Mouse (Mus musculus): ENCODE measurements around the gene Vmn1r1. TPM values are rescaled to one million over a fixed set of nuclear protein-coding genes. Genes with fewer than 3 reads are reported as not detected.
A peak's percentile ranks its signal among the peaks of the same experiment; 100 is the strongest.

The Vmn1r1 gene
- polyA plus RNA-seq, 1 experiment from 2014 or later: not detected

- no peaks in the 10 kb centered on the region for H3K36me3 ChIP-seq (ENCODE audit: control insufficient read depth, insufficient read depth, low read length)
- no peak overlapping the region for H3K27ac ChIP-seq (ENCODE audit: low read length)
- no peaks in the 10 kb centered on the region for H3K4me1 ChIP-seq (ENCODE audit: control insufficient read depth, insufficient read depth, low read length)
- H3K9ac ChIP-seq (ENCODE audit: low read depth, low read length): no peak overlapping the region
- H3K27me3 ChIP-seq (ENCODE audit: control insufficient read depth, insufficient read depth, low read depth, low read length): no peaks in the 10 kb centered on the region
- H3K4me2 ChIP-seq (ENCODE audit: low read length): no peak overlapping the region
- no peaks in the 10 kb centered on the region for H3K9me3 ChIP-seq (replicated peaks; ENCODE audit: control insufficient read depth, low read length, poor library complexity, severe bottlenecking)
- 61% methylated on average over 7 of the region's 7 CpGs for WGBS
- no peak overlapping the region for H3K4me3 ChIP-seq (ENCODE audit: low read depth, low read length)
- ATAC-seq: no peak
These were observed 48.5 kb downstream of the Vmn1r1 start for GRCm38 (mm10) chr1:182115651-182116408.

DNA sequence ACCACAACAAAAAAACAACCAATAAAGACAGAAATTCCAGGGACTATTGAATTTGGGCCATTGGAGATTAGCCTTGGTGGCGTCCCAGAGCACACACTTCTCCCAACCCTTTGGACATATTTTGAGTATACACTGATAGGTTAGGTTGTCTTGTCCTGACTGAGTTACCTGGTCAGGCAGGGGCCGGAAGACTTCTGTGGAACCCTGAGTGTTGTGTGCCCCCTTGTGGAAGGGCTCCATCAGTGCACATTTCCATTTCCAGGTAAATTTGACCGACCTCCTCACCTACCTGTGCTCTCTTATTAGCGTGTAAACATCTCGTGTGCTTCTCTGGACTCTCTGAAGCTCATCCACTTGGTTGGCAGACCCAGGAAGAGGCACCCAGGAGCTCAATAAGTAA, 49.1 kb downstream of the Vmn1r1 start:
- 22% methylated on average over 5 of the region's 5 CpGs for WGBS

DNA sequence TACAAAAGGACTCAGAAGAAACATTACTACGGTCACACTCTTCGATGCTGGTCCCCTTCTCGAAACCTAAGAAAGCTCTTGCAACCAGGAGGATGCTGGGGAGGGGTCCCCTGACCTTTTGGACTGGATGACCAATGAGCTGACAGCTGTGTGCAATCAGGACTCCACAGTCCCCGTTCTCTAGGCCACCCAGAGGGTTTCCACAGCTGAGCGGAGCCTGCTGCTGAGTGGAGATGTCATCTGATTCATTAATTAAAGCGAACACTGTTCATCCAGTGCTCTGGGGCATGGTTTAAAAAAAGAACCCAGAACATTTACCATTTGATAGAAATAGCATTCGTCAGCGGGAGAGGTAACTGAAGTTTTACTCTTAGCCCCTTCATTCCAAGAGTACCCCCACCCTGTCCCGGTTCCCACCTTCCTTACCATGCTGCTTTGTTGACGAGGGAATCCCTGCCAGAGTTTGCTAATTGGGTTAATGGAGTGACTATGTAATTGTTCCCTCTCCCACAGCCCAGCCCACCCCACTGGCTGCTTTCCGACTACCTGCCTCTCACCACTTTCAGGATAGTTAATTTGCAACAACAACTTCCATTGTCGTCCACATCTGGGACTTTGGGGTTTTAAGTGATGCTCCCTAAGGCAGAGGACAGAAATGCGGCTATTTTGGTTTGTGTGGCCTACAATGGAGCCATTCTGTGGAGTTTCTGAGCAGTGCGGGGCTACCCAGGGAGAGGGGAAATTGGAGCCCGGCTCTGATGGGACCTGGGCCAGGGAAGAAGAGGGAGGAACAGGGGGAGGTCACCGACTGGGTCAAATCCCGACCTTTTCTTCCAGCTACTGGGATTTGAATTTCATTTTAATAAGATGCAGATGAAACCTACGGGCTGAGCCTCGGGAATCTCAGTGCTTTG, 50.4 kb downstream of the Vmn1r1 start:
- H3K4me1 ChIP-seq (ENCODE audit: control insufficient read depth, insufficient read depth, low read length): no peaks in the 10 kb centered on the region
- no peak for ATAC-seq
- no peaks in the 10 kb centered on the region for H3K36me3 ChIP-seq (ENCODE audit: control insufficient read depth, insufficient read depth, low read length)

More for the DNA sequence above, 49.1 kb downstream of the Vmn1r1 start:
- H3K4me2 ChIP-seq (ENCODE audit: low read length): no peak overlapping the region
- no peak overlapping the region for H3K4me3 ChIP-seq (ENCODE audit: low read depth, low read length)
- H3K9ac ChIP-seq (ENCODE audit: low read depth, low read length): no peak overlapping the region
- H3K27ac ChIP-seq (ENCODE audit: low read length): no peak overlapping the region
- ATAC-seq: no peak
- no peaks in the 10 kb centered on the region for H3K36me3 ChIP-seq (ENCODE audit: control insufficient read depth, insufficient read depth, low read length)
- no peaks in the 10 kb centered on the region for H3K9me3 ChIP-seq (replicated peaks; ENCODE audit: control insufficient read depth, low read length, poor library complexity, severe bottlenecking)
- no peaks in the 10 kb centered on the region for H3K4me1 ChIP-seq (ENCODE audit: control insufficient read depth, insufficient read depth, low read length)
- no peaks in the 10 kb centered on the region for H3K27me3 ChIP-seq (ENCODE audit: control insufficient read depth, insufficient read depth, low read depth, low read length)

DNA sequence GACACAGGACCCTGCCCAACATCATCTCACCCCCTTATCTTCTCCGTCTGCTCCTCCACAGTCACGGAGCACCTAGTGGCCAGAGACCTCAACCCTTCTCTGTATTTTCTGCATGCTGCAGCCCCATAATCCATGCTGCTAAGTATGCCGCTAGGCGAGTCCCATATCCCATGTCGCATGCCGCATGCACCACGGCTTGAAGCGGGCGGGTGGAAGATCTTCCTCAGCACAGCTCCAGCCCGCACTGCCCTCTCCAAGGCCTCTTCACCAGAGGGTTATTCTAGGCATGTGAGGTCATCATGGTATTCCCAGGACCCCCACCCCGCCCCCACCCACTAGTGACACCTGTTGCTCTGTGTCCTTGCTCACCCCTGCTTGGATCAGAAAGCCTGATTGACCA, 51.2 kb downstream of the Vmn1r1 start:
- peak; percentile 56; the same call in 1 of the 2 replicates for ATAC-seq
- Histone ChIP-seq H3K36me3 (ENCODE audit: control insufficient read depth, insufficient read depth, low read length) (no peaks in the 10 kb centered on the region), H3K27ac (ENCODE audit: low read length) (no peak overlapping the region), H3K4me2 (ENCODE audit: low read length) (no peak overlapping the region), H3K4me1 (ENCODE audit: control insufficient read depth, insufficient read depth, low read length) (no peaks in the 10 kb centered on the region), H3K27me3 (ENCODE audit: control insufficient read depth, insufficient read depth, low read depth, low read length) (no peaks in the 10 kb centered on the region), H3K9ac (ENCODE audit: low read depth, low read length) (no peak overlapping the region), H3K4me3 (ENCODE audit: low read depth, low read length) (no peak overlapping the region), H3K9me3 (replicated peaks; ENCODE audit: control insufficient read depth, low read length, poor library complexity, severe bottlenecking) (no peaks in the 10 kb centered on the region)
- WGBS: 89% methylated on average over 11 of the region's 11 CpGs

More for the DNA sequence above, 50.4 kb downstream of the Vmn1r1 start:
- Histone ChIP-seq H3K4me2 (ENCODE audit: low read length) (no peak overlapping the region), H3K4me3 (ENCODE audit: low read depth, low read length) (no peak overlapping the region), H3K27ac (ENCODE audit: low read length) (no peak overlapping the region), H3K9ac (ENCODE audit: low read depth, low read length) (no peak overlapping the region), H3K9me3 (replicated peaks; ENCODE audit: control insufficient read depth, low read length, poor library complexity, severe bottlenecking) (no peaks in the 10 kb centered on the region), H3K27me3 (ENCODE audit: control insufficient read depth, insufficient read depth, low read depth, low read length) (no peaks in the 10 kb centered on the region)
- 31% methylated on average over 19 of the region's 19 CpGs for WGBS

- ATAC-seq: no peak
- WGBS: 93% methylated on average over 15 of the region's 15 CpGs
- no peaks in the 10 kb centered on the region for H3K9me3 ChIP-seq (replicated peaks; ENCODE audit: control insufficient read depth, low read length, poor library complexity, severe bottlenecking)
These were observed 51.9 kb downstream of the Vmn1r1 start for GRCm38 (mm10) chr1:182112385-182112784.

DNA sequence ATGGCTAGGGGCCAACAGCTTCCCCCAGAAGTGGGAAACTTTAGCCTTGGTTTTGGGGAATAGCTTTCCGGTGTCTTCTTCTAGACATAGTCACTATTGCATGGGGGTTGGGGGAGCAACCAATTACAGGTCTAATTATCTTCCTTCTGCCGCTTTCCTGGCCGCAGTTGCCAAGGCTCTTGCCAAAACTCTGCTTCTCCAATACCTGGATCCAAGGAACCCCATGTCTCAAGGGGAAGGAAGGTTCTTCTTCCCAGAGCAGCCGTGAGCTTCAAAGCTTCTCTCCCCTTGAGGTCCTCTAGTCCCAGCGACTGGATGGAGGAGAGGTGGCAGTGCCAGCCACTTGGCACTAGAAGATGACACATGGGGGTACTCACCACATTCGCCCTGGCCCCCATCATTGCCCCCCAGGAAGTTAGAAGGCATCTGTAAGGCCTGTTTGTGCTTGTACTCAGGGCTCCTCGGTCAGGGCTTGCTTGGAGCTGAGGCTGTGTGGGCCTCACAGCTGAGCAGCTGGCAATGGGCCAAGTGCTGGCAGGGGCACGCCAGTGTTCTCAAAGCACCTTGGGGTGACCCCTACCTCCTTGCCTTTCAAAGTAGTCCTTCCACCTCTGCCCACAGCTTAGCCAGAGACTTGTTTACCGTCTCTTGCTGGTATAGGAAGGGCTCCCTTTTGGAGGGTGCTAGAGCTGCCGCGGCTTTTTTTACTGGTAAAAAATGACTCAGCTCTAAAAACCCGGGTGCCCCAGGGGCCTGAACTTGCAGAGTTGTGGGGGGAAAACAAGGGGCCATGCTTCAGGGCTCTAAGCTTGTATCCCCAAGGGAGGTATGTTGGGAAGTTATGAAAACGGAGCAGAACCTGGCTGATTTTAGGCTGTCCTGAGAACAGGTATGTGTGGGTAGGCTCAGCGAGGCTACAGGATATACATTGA, 52.6 kb downstream of the Vmn1r1 start:
- Histone ChIP-seq H3K27me3 (ENCODE audit: control insufficient read depth, insufficient read depth, low read depth, low read length) (no peaks in the 10 kb centered on the region), H3K9ac (ENCODE audit: low read depth, low read length) (no peak overlapping the region), H3K4me3 (ENCODE audit: low read depth, low read length) (no peak overlapping the region), H3K36me3 (ENCODE audit: control insufficient read depth, insufficient read depth, low read length) (no peaks in the 10 kb centered on the region), H3K4me2 (ENCODE audit: low read length) (no peak overlapping the region), H3K9me3 (replicated peaks; ENCODE audit: control insufficient read depth, low read length, poor library complexity, severe bottlenecking) (no peaks in the 10 kb centered on the region), H3K4me1 (ENCODE audit: control insufficient read depth, insufficient read depth, low read length) (no peaks in the 10 kb centered on the region), H3K27ac (ENCODE audit: low read length) (no peak overlapping the region)
- WGBS: 75% methylated on average over 14 of the region's 14 CpGs
- ATAC-seq: no peak

More at GRCm38 (mm10) chr1:182112385-182112784, 51.9 kb downstream of the Vmn1r1 start:
- H3K36me3 ChIP-seq (ENCODE audit: control insufficient read depth, insufficient read depth, low read length): no peaks in the 10 kb centered on the region
- no peak overlapping the region for H3K27ac ChIP-seq (ENCODE audit: low read length)
- no peaks in the 10 kb centered on the region for H3K4me1 ChIP-seq (ENCODE audit: control insufficient read depth, insufficient read depth, low read length)
- H3K4me2 ChIP-seq (ENCODE audit: low read length): no peak overlapping the region
- no peak overlapping the region for H3K4me3 ChIP-seq (ENCODE audit: low read depth, low read length)
- H3K9ac ChIP-seq (ENCODE audit: low read depth, low read length): no peak overlapping the region
- H3K27me3 ChIP-seq (ENCODE audit: control insufficient read depth, insufficient read depth, low read depth, low read length): no peaks in the 10 kb centered on the region

DNA sequence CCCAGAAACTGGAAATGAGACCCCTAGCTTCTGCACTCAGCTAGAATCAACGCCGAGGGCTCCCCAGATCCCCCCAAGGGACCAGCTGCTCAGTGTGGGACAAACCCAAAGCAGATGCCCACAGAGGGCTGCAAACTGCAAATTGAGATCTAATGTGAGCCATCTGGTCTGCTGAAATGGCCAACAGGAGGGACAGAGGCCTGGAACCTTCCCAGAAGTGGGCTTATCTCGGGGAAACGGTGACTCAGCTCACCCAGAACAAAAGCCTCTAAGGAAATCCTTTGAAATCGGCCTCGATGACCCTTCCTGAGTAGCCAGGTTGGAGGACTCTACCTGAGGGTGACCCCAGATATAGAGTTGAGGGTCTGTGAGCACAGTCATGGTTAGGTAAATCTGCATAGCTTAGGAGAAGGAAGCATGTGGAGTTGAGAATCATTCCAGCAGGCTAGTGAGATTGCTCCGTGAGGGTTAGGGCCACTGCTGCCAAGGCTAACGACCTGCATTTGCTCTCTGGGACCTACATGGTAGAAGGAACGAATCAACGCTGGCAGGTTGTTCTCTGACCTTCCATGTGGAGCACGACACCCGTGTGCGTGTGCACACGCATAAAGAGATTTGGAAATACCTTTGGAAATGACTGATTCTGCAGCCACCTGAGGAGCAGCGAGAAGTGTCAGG, 53.4 kb downstream of the Vmn1r1 start:
- WGBS: 76% methylated on average over 15 of the region's 15 CpGs
- ATAC-seq: no peak
- Histone ChIP-seq H3K9ac (ENCODE audit: low read depth, low read length) (no peak overlapping the region), H3K36me3 (ENCODE audit: control insufficient read depth, insufficient read depth, low read length) (no peaks in the 10 kb centered on the region), H3K4me1 (ENCODE audit: control insufficient read depth, insufficient read depth, low read length) (no peaks in the 10 kb centered on the region), H3K9me3 (replicated peaks; ENCODE audit: control insufficient read depth, low read length, poor library complexity, severe bottlenecking) (no peaks in the 10 kb centered on the region), H3K27me3 (ENCODE audit: control insufficient read depth, insufficient read depth, low read depth, low read length) (no peaks in the 10 kb centered on the region), H3K4me2 (ENCODE audit: low read length) (no peak overlapping the region), H3K27ac (ENCODE audit: low read length) (no peak overlapping the region), H3K4me3 (ENCODE audit: low read depth, low read length) (no peak overlapping the region)

DNA sequence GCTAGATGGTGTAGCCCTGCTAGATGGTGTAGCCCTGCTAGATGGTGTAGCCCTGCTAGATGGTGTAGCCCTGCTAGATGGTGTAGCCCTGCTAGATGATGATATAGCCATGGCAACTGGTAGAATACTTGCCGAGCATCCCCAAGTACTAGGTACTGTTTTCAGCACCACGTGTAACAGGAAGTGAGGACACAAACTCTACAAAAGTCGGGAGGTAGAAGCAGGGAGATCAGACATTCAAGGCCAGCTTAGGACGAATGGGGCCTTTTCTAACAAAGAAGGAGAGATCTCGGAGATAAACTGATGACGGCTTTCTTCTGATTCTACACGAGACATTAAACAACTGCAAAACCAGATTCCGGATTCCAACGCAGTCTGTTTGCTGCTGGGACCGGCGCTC, 54.1 kb downstream of the Vmn1r1 start:
- ATAC-seq: no peak
- Histone ChIP-seq H3K27ac (ENCODE audit: low read length) (no peak overlapping the region), H3K4me2 (ENCODE audit: low read length) (no peak overlapping the region), H3K36me3 (ENCODE audit: control insufficient read depth, insufficient read depth, low read length) (no peaks in the 10 kb centered on the region), H3K27me3 (ENCODE audit: control insufficient read depth, insufficient read depth, low read depth, low read length) (no peaks in the 10 kb centered on the region), H3K4me3 (ENCODE audit: low read depth, low read length) (no peak overlapping the region), H3K4me1 (ENCODE audit: control insufficient read depth, insufficient read depth, low read length) (no peaks in the 10 kb centered on the region), H3K9ac (ENCODE audit: low read depth, low read length) (no peak overlapping the region), H3K9me3 (replicated peaks; ENCODE audit: control insufficient read depth, low read length, poor library complexity, severe bottlenecking) (no peaks in the 10 kb centered on the region)
- 88% methylated on average over 11 of the region's 11 CpGs for WGBS

Measured in midbrain, embryonic 16.5 days (tissue).